Mouse (Mus musculus) left cerebral cortex, postnatal 4 days (tissue): ENCODE results near the gene Olfr1467. TPM values are rescaled to one million over a fixed set of nuclear protein-coding genes. Genes with fewer than 3 reads are reported as not detected.

Experiments
- DNase-seq: peaks from one replicate; pipeline ENCODE4 v3.0.0-alpha.2; 2022
- intact Hi-C: fragments of 180-260 bp; cut with DNase I; formaldehyde crosslinking; loops from one replicate; pipeline ENCODE4 v1.15.1; 2025
- total RNA-seq, 2 experiments: library from RNA; stranded (reverse); gene quantifications; 2 replicates each; pipeline ENCODE4 v1.2.3; 2021

Olfr1467 gene
- total RNA-seq = not detected

GRCm38 (mm10) chr19:13361936-13362335, at the start of gene Olfr1467:
Olfr1467 (plus strand) TSS chr19:13362236.
- intact Hi-C loops = no loop called here

DNA sequence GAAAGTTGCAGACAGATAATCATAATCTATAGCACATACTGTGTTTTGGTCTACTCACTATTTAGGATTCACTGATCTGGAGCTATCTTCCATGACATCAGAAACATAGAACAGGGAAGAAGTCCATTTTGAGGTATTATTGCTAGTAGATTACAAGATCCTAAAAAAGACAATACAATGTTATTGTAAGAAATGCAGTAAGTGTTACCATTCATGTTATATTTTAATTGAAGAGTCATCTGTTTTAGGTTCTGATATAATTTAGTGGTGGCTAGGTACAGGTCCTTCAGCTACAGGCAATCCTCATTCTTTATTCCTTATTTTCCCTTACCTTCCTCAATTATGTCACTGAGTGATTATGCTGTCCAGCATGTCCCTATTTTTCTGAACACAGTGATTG, 46.6 kb upstream of the Olfr1467 start, which contains the start of gene Olfr1465:
Olfr1465 (minus strand) TSS at position 101 of the 400 bp plus-strand sequence.
- intact Hi-C loops = no loop called here
- DNase-seq = no peak

More at GRCm38 (mm10) chr19:13361936-13362335, at the start of gene Olfr1467:
- DNase-seq = no peak

- DNase-seq = no peak
- intact Hi-C loops = no loop called here
Observed at GRCm38 (mm10) chr19:13338562-13338961, 23.5 kb upstream of the Olfr1467 start, which contains the start of gene Olfr1466. Olfr1466 (plus strand) TSS chr19:13338862.

- intact Hi-C loops = no loop called here
- DNase-seq = no peak
Observed at GRCm38 (mm10) chr19:13407549-13407948, 45.5 kb downstream of the Olfr1467 start, which contains the start of gene Olfr1469. Olfr1469 (plus strand) TSS chr19:13407849.

Other genes with a start within 250 kb of the Olfr1467 start
- gene Olfr1459, start 212.7 kb upstream of the Olfr1467 start, total RNA-seq = under 1 TPM; 0.12 to 0.22 TPM
- not detected for gene Olfr1461, start 199.2 kb upstream of the Olfr1467 start, total RNA-seq
- gene Olfr1462, start 176.5 kb upstream of the Olfr1467 start, total RNA-seq = not detected
- gene Olfr1463, start 130.9 kb upstream of the Olfr1467 start, total RNA-seq = not detected
- gene Olfr1465, start 46.7 kb upstream of the Olfr1467 start, total RNA-seq = not detected
- gene Olfr1466, start 23.4 kb upstream of the Olfr1467 start, total RNA-seq = not detected
- not detected for gene Olfr1469, start 45.6 kb downstream of the Olfr1467 start, total RNA-seq
- not detected for gene Olfr1471, start 81.2 kb downstream of the Olfr1467 start, total RNA-seq
- gene Olfr1472, start 93.8 kb downstream of the Olfr1467 start, total RNA-seq = not detected
- gene Olfr1474, start 107.3 kb downstream of the Olfr1467 start, total RNA-seq = not detected
- gene Olfr1475, start 118.0 kb downstream of the Olfr1467 start, total RNA-seq = not detected
- gene Olfr1477, start 138.3 kb downstream of the Olfr1467 start, total RNA-seq = not detected
- not detected for gene Olfr1480, start 165.7 kb downstream of the Olfr1467 start, total RNA-seq
- gene Olfr1484, start 221.3 kb downstream of the Olfr1467 start, total RNA-seq = not detected